Mouse (Mus musculus) central nervous system, embryonic 14 days (tissue): ENCODE measurements around the gene Vmn1r48. TPM values are rescaled to one million over a fixed set of nuclear protein-coding genes. Genes with fewer than 3 reads are reported as not detected.

Experiments used
- polyA plus RNA-seq: library from polyadenylated mRNA; depleted of rRNA; stranded (reverse); fragments of >200 nt; gene quantifications from 2 replicates; pipeline ENCODE4 v1.2.3, GENCODE M21; 2012; rRNA removed

Vmn1r48 gene
- polyA plus RNA-seq: not detected in 2 replicates

DNA sequence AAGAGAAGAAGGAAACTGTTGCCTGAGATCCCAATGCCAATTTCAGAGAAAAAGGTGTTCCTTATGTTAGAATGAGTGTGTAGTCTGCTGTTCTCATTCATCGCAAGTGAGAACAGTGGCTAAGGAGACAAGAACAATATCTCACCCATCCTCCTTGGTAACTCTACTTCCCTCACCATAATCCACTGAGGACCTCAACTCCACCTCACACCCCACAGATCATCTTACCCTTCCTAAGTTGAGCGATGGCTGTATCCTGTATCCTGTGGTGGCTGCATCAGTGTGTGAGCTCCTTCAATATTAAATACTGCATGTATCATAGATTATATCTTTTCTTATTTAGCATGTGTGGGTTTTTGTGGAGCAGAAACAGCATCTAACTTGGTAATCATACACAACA, at the start of gene Vmn1r48:
TSS of gene Vmn1r48 (minus strand) at position 101 of the 400 bp plus-strand sequence.

DNA sequence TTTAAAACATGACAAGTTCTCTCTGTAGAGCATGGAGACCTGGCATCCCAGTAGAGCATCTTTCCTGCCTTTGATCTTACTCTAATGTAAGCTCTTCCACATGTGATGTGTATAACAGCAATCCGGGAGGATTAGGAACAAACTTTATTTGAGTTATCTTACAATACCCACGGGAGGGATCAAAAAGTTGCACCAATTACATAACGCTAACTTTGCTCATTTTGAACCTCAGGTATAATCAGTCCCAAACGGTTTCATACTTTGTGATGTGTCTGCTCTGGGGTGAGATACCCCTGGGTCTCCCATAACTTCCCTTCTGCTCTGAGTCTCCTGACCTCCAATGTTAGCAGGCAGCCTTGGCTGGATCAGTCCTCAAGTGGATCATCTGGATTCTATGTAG, 41.8 kb upstream of the Vmn1r48 start, which contains the start of gene Vmn1r49:
TSS of gene Vmn1r49 (minus strand) at position 101 of the 400 bp plus-strand sequence.

DNA sequence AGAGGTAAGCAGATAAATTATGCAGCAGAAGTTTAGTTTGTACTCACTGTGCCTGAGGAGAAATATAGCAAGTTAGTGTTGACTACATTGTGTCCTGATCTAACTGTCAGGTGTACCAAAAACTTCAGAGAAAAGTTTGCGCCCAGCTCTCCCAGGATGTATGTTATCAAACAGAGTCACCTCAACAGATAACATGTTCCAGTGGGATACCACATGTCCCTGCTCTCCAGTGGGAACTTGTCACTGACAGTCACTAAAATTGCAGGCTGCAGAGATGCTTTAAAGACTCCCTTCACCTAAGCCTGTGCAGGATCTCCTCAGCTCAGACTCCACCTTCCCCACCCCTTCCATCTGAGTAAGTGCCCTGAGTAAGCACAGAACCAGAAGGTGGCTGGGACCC, 20.8 kb downstream of the Vmn1r48 start, which contains the start of gene Vmn1r47:
TSS of gene Vmn1r47 (plus strand) at position 301 of the 400 bp plus-strand sequence.

Other genes with a start within 250 kb of the Vmn1r48 start
- not detected in 2 replicates for gene Vmn1r42, start 160.4 kb downstream of the Vmn1r48 start, polyA plus RNA-seq
- gene Vmn1r43, start 160.4 kb downstream of the Vmn1r48 start, polyA plus RNA-seq: not detected in 2 replicates
- not detected in 2 replicates for gene Vmn1r44, start 153.2 kb downstream of the Vmn1r48 start, polyA plus RNA-seq
- gene Vmn1r45, start 96.2 kb downstream of the Vmn1r48 start, polyA plus RNA-seq: not detected in 2 replicates
- gene Vmn1r46, start 67.5 kb downstream of the Vmn1r48 start, polyA plus RNA-seq: not detected in 2 replicates
- gene Vmn1r47, start 20.7 kb downstream of the Vmn1r48 start, polyA plus RNA-seq: not detected in 2 replicates
- gene Vmn1r49, start 41.7 kb upstream of the Vmn1r48 start, polyA plus RNA-seq: not detected in 2 replicates
- not detected in 2 replicates for gene Vmn1r50, start 64.6 kb upstream of the Vmn1r48 start, polyA plus RNA-seq
- gene Vmn1r51, start 85.8 kb upstream of the Vmn1r48 start, polyA plus RNA-seq: not detected in 2 replicates
- not detected in 2 replicates for gene Vmn1r52, start 138.0 kb upstream of the Vmn1r48 start, polyA plus RNA-seq
- not detected in 2 replicates for gene V1ra8, start 166.0 kb upstream of the Vmn1r48 start, polyA plus RNA-seq
- not detected in 2 replicates for gene Vmn1r53, start 187.6 kb upstream of the Vmn1r48 start, polyA plus RNA-seq
- not detected in 2 replicates for gene Vmn1r54, start 209.5 kb upstream of the Vmn1r48 start, polyA plus RNA-seq